Mouse (Mus musculus) liver, embryonic 14.5 days (tissue): ENCODE results near the gene Cpvl.

ENCODE experiments used
- CTCF ChIP-seq: IDR thresholded peaks from 2 replicates; pipeline ENCODE4 v1.5.1; 2016; ENCODE audit warnings: antibody characterized with exemption, low read depth, control low read depth
- EP300 ChIP-seq: IDR thresholded peaks from 2 replicates; pipeline ENCODE4 v1.6.1; 2016; ENCODE audit warnings: antibody characterized with exemption, low read depth

- TF ChIP-seq CTCF (no peak), EP300 (no peak)
Measured at GRCm38 (mm10) chr6:53881235-53881606, 97.2 kb downstream of the Cpvl start.
